Mouse (Mus musculus) ES-E14 (cell line): ENCODE data around the gene Pdzd2. TPM values are rescaled to one million over a fixed set of nuclear protein-coding genes. Genes with fewer than 3 reads are reported as not detected.

Experiments used
- DNase-seq: peaks from one replicate; pipeline ENCODE4 v3.0.0-alpha.2; 2013; ENCODE audit warnings: low read depth, low spot score
- H3K27ac ChIP-seq: 2 replicates; pipeline ENCODE4 v1.5.1; 2012; ENCODE audit warnings: low read depth, mild to moderate bottlenecking, low read length, moderate library complexity, mixed read lengths; ENCODE audit not compliant: poor library complexity, insufficient read depth, severe bottlenecking
- H3K36me3 ChIP-seq: 2 replicates; pipeline ENCODE4 v1.6.1; 2012; ENCODE audit warnings: mild to moderate bottlenecking, low read length, moderate library complexity, mixed read lengths; ENCODE audit not compliant: control insufficient read depth, poor library complexity, insufficient read depth, severe bottlenecking
- H3K4me1 ChIP-seq, 2 experiments: fragments of 150-350 bp in 1 of 2; sonication (generic) in 1 of 2; 2 replicates each; pipeline ENCODE4 v1.6.1; 2012; ENCODE audit warnings: low read length in 2 of 2, mild to moderate bottlenecking in 1 of 2, mixed read lengths in 1 of 2; ENCODE audit not compliant: control insufficient read depth in 2 of 2, insufficient read depth in 2 of 2, poor library complexity in 1 of 2
- H3K4me3 ChIP-seq, 2 experiments: fragments of 150-350 bp in 1 of 2; sonication (generic) in 1 of 2; 2 replicates each; pipeline ENCODE4 v1.5.1; 2012; ENCODE audit warnings: low read length in 2 of 2, low read depth in 1 of 2, mild to moderate bottlenecking in 1 of 2, mixed read lengths in 1 of 2; ENCODE audit not compliant: insufficient read depth in 1 of 2, poor library complexity in 1 of 2, severe bottlenecking in 1 of 2
- H3K9ac ChIP-seq: 2 replicates; pipeline ENCODE4 v1.6.1; 2012; ENCODE audit warnings: low read depth, mild to moderate bottlenecking, low read length, mixed read lengths; ENCODE audit not compliant: poor library complexity, insufficient read depth, severe bottlenecking
- H3K9me3 ChIP-seq: fragments of 150-350 bp; sonication (generic); 2 replicates; pipeline ENCODE4 v1.6.1; 2012; ENCODE audit warnings: low read depth, mild to moderate bottlenecking, low read length; ENCODE audit not compliant: control insufficient read depth, insufficient read depth
- CHD2 ChIP-seq: IDR thresholded peaks from 2 replicates; pipeline ENCODE4 v1.6.1; 2014; ENCODE audit warnings: mild to moderate bottlenecking, low read depth, low read length, inconsistent platforms
- HCFC1 ChIP-seq: IDR thresholded peaks from 2 replicates; pipeline ENCODE4 v1.6.1; 2012; ENCODE audit warnings: low read length, inconsistent platforms, borderline replicate concordance; ENCODE audit not compliant: insufficient read depth
- MAFK ChIP-seq: IDR thresholded peaks from 2 replicates; pipeline ENCODE4 v1.6.1; 2014; ENCODE audit warnings: mild to moderate bottlenecking, low read depth, low read length, inconsistent platforms; ENCODE audit not compliant: insufficient read depth
- ZC3H11A ChIP-seq: IDR thresholded peaks from 2 replicates; pipeline ENCODE4 v1.6.1; 2012; ENCODE audit warnings: low read depth, mild to moderate bottlenecking, inconsistent platforms, low read length, borderline replicate concordance
- ZNF384 ChIP-seq: IDR thresholded peaks from 2 replicates; pipeline ENCODE4 v1.6.1; 2012; ENCODE audit warnings: low read depth, low read length, inconsistent platforms
- in situ Hi-C, 2 experiments: fragments of 600-800 bp; cut with MboI; formaldehyde crosslinking; loops; one replicate each; pipeline ENCODE4 v1.15.1; 2025; ENCODE audit warnings: low sequenced_read_pairs in 2 of 2, inconsistent platforms in 1 of 2; ENCODE audit not compliant: unreplicated experiment in 2 of 2
- total RNA-seq: library from RNA; depleted of rRNA; stranded (reverse); fragments of 300-350 nt; gene quantifications from 2 replicates; pipeline ENCODE4 v1.2.3, GENCODE M21; 2012

The Pdzd2 gene
- total RNA-seq, 1 experiment: 6.3 TPM

GRCm38 (mm10) chr15:12494084-12494483 lies 245.6 kb downstream of the Pdzd2 start:
- Histone ChIP-seq H3K27ac (no peak overlapping the region), H3K36me3 (no peaks in the 10 kb centered on the region), H3K9ac (no peak overlapping the region), H3K9me3 (no peaks in the 10 kb centered on the region), H3K4me3 (no peak overlapping the region), H3K4me1 (peaks cover 6 to 22% of the 10 kb centered on the region in 2 experiments; a peak in 3 of 4 replicates)
- no peak for TF ChIP-seq ZNF384
- no peak for TF ChIP-seq HCFC1
- no peak for TF ChIP-seq ZC3H11A
- TF ChIP-seq CHD2: no peak
- no peak for TF ChIP-seq MAFK
- DNase-seq: no peak
- in situ Hi-C loops: no loop called here

DNA sequence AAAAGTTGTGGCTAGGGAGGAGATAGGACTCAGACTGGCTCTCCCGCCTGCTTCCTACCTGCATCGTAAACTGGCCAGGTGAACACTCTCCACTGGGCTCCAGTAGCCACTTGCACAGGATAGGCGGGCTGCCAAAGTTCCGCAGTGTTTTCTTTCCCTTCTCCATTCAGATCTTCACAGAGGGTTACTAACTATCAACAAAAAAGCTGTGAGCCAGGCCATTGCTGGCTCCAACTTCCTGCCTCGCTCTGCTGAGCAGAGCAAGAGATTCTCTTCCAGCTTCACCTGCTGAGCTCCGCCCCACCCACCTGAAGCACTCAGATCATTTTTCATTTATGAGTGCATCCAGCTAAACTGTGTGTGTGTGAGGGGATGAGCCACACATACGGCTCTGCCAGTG lies 246.5 kb downstream of the Pdzd2 start:
- DNase-seq: no peak
- Histone ChIP-seq H3K36me3 (no peaks in the 10 kb centered on the region), H3K4me1 (peaks cover 6 to 22% of the 10 kb centered on the region in 2 experiments; a peak in 3 of 4 replicates), H3K27ac (no peak overlapping the region), H3K9me3 (no peaks in the 10 kb centered on the region), H3K9ac (0 out of 2 replicates have a peak overlapping the region, but pooled peaks have one; percentile 2), H3K4me3 (no peak overlapping the region)
- TF ChIP-seq CHD2: no peak
- no peak for TF ChIP-seq MAFK
- no peak for TF ChIP-seq ZC3H11A
- TF ChIP-seq ZNF384: no peak
- no peak for TF ChIP-seq HCFC1
- in situ Hi-C loops: no loop called here

GRCm38 (mm10) chr15:12490969-12491368 lies 248.8 kb downstream of the Pdzd2 start:
- no peaks in the 10 kb centered on the region for H3K9me3 ChIP-seq
- in situ Hi-C loops: no loop called here
- H3K9ac ChIP-seq: no peak overlapping the region
- no peak for DNase-seq
- no peak overlapping the region; the same call in 1 of the 2 replicates for H3K27ac ChIP-seq
- H3K4me1 ChIP-seq: peaks cover 6 to 22% of the 10 kb centered on the region in 2 experiments; a peak in 3 of 4 replicates
- no peak overlapping the region for H3K4me3 ChIP-seq
- TF ChIP-seq CHD2 (no peak), ZC3H11A (no peak), ZNF384 (no peak), HCFC1 (no peak), MAFK (no peak)
- H3K36me3 ChIP-seq: no peaks in the 10 kb centered on the region

DNA sequence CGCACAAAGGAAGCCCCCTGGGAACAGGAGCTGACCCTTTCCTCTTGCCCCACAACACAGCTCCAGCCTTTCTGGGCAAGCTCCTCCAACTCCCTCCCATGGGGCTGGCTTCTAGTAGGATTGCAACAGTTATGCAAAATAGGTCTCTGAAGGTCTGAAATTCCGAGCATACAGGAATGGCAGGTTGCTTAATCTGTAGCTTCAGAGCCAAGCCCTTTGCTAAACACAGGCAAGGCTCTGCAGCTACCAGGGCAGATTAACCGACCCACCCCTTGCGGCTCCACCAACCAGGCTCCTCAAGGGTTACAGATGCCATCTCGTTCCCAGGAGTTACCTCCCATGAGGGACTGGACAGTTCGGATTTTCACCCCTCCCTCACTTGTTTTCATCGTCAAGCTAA lies 249.2 kb downstream of the Pdzd2 start:
- in situ Hi-C loops: no loop called here
- H3K9ac ChIP-seq: no peak overlapping the region
- no peak for TF ChIP-seq CHD2
- TF ChIP-seq ZNF384: no peak
- TF ChIP-seq HCFC1: no peak
- TF ChIP-seq ZC3H11A: no peak
- no peak for TF ChIP-seq MAFK
- no peaks in the 10 kb centered on the region for H3K9me3 ChIP-seq
- no peak overlapping the region; the same call in 1 of the 2 replicates for H3K27ac ChIP-seq
- H3K4me1 ChIP-seq: peaks cover 6 to 22% of the 10 kb centered on the region in 2 experiments; a peak in 3 of 4 replicates
- peak overlapping the region in 1 of 2 experiments; percentile 19; a peak in 1 of 4 replicates for H3K4me3 ChIP-seq
- H3K36me3 ChIP-seq: no peaks in the 10 kb centered on the region
- no peak for DNase-seq

GRCm38 (mm10) chr15:12488316-12488715 lies 251.4 kb downstream of the Pdzd2 start:
- H3K4me1 ChIP-seq: peaks cover 6 to 21% of the 10 kb centered on the region in 2 experiments; a peak in 3 of 4 replicates
- TF ChIP-seq MAFK (no peak), ZC3H11A (no peak), CHD2 (no peak), ZNF384 (no peak), HCFC1 (no peak)
- no peak for DNase-seq
- H3K4me3 ChIP-seq: no peak overlapping the region
- H3K27ac ChIP-seq: no peak overlapping the region
- in situ Hi-C loops: no loop called here
- H3K36me3 ChIP-seq: no peaks in the 10 kb centered on the region
- H3K9ac ChIP-seq: no peak overlapping the region
- H3K9me3 ChIP-seq: no peaks in the 10 kb centered on the region
